ENCODE assay signal across 17 mouse cellular contexts in the genomic region with DNA sequence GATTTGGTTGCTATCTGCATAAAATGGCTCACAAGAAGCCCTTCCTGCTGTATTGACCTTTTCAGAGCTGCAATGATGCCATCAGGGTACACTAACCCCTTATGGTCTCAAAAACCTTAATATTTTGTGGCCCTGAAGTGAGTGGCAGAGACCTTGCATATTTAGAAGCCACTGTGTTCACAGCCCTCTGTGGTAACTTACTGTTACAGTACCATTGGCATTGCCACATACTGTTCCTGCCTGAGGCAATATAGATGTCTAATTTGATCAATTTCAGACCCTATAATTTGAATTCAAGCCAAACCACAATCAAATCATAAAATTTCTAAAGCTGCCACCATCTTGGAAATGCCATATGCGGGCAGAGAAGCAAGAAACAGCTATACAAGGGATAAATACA.
"Had no signal": no experiment of that assay in that cellular context is flagged by ENCODE, and none has a peak within 500 bp of the region (broad histone marks: within the 10 kb centered on the region; RNA-seq: fewer than 3 reads in every experiment).

No protein-coding gene starts in this region.

- ATAC-seq: liver, postnatal 0 days; lung, postnatal 0 days; midbrain, embryonic 13.5 days; midbrain, embryonic 15.5 days had no signal

- DNase-seq: liver, postnatal 0 days; lung, adult 2 months; lung, postnatal 14 days; lung, postnatal 36 days; right cerebral cortex, postnatal 14 days; thymus, adult 2 months; thymus, postnatal 25 days; thymus, postnatal 4 days had no signal

- H3K9ac ChIP-seq: liver, postnatal 0 days; lung, embryonic 15.5 days; midbrain, embryonic 13.5 days; midbrain, embryonic 15.5 days; neural tube, embryonic 12.5 days; stomach, embryonic 15.5 days had no signal

- H3K4me1 ChIP-seq: lung, embryonic 15.5 days; midbrain, embryonic 13.5 days; midbrain, embryonic 15.5 days; neural tube, embryonic 12.5 days; stomach, embryonic 15.5 days had no signal

- H3K27me3 ChIP-seq: lung, embryonic 15.5 days; megakaryocyte, embryonic 14.5 days; midbrain, embryonic 13.5 days; midbrain, embryonic 15.5 days; neural tube, embryonic 12.5 days; stomach, embryonic 15.5 days had no signal

- H3K36me3 ChIP-seq: lung, embryonic 15.5 days; midbrain, embryonic 13.5 days; midbrain, embryonic 15.5 days; neural tube, embryonic 12.5 days; stomach, embryonic 15.5 days had no signal

- H3K4me2 ChIP-seq: lung, embryonic 15.5 days; midbrain, embryonic 13.5 days; midbrain, embryonic 15.5 days; neural tube, embryonic 12.5 days; stomach, embryonic 15.5 days had no signal

- H3K9me3 ChIP-seq: lung, embryonic 15.5 days; megakaryocyte, embryonic 14.5 days; midbrain, embryonic 13.5 days; midbrain, embryonic 15.5 days; neural tube, embryonic 12.5 days; stomach, embryonic 15.5 days had no signal

- H3K27ac ChIP-seq: lung, embryonic 15.5 days; macrophage; midbrain, embryonic 13.5 days; midbrain, embryonic 15.5 days; neural tube, embryonic 12.5 days; stomach, embryonic 15.5 days; stomach, postnatal 0 days had no signal

- H3K4me3 ChIP-seq: lung, embryonic 15.5 days; megakaryocyte, embryonic 14.5 days; midbrain, embryonic 13.5 days; midbrain, embryonic 15.5 days; neural tube, embryonic 12.5 days; stomach, embryonic 15.5 days had no signal
